Comparison of ENCODE assay signal across 18 mouse cellular contexts in the genomic region with DNA sequence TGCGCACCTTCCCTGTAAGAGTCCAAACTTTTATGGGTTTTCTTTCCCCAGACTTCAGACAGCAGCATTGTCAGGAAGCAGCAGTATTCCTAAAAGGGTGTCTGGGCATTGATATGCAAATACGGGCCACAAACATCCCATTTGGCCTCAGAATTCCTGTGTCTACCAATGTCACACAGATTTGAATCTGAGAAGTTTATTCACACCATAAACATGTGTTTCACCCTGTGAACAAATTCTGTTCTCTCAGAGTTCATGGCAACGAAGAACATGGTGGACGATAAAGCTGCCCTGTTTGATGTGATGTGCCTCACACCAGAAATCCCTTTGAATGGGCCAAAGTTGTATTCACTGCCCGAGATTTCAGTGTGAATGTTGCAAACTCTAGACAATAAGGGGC.
DNase-seq lines count a peak whose midpoint lies in the region; ATAC-seq and TF ChIP-seq lines count a peak whose summit lies in the region.
"Had no signal": no experiment of that assay in that cellular context is flagged by ENCODE, and none has a peak within 500 bp of the region (broad histone marks: within the 10 kb centered on the region; RNA-seq: fewer than 3 reads in every experiment).

No protein-coding gene starts in this region.

- no peak for TF ChIP-seq POLR2A in thymus, adult 2 months (IDR thresholded peaks at IDR 0.05; ENCODE audit: control insufficient read depth, extremely low read depth, insufficient read depth, low read length, poor library complexity)
- TF ChIP-seq POLR2A in cerebellum, adult 2 months (IDR thresholded peaks at IDR 0.05; ENCODE audit: borderline replicate concordance, insufficient read depth, low read length), result no peak

- H3K36me3 ChIP-seq in neural tube, embryonic 12.5 days, result no peaks in the 10 kb centered on the region
- no peaks in the 10 kb centered on the region for H3K36me3 ChIP-seq in neural tube, embryonic 15.5 days
- H3K36me3 ChIP-seq in thymus, adult 2 months (ENCODE audit: control insufficient read depth, insufficient read depth, low read length), result no peaks in the 10 kb centered on the region

- H3K27ac ChIP-seq in neural tube, embryonic 12.5 days, result no peak overlapping the region
- H3K27ac ChIP-seq in neural tube, embryonic 15.5 days (replicated peaks), result no peak overlapping the region
- no peak overlapping the region for H3K27ac ChIP-seq in thymus, adult 2 months (ENCODE audit: control insufficient read depth, insufficient read depth, low read length)
- no peak overlapping the region for H3K27ac ChIP-seq in cerebellum, adult 2 months (ENCODE audit: insufficient read depth, low read length)
- H3K27ac ChIP-seq: layer of hippocampus, adult 2 months; left cerebral cortex, adult 2 months had no signal

- ATAC-seq in neural tube, embryonic 12.5 days (ENCODE audit: low FRiP score, low read depth), result peak; percentile 89
- ATAC-seq in neural tube, embryonic 15.5 days (ENCODE audit: low FRiP score), result no peak
- ATAC-seq: CD4-positive, CD25-positive, alpha-beta regulatory T cell, adult 4 months; intestine, embryonic 16.5 days; Patski had no signal

- H3K4me3 ChIP-seq in neural tube, embryonic 12.5 days, result no peak overlapping the region
- H3K4me3 ChIP-seq in neural tube, embryonic 15.5 days (replicated peaks), result no peak overlapping the region
- no peak overlapping the region for H3K4me3 ChIP-seq in thymus, adult 2 months (ENCODE audit: control insufficient read depth, insufficient read depth, low read length)
- no peak overlapping the region for H3K4me3 ChIP-seq in cerebellum, adult 2 months (replicated peaks; ENCODE audit: insufficient read depth, low read depth, low read length)
- H3K4me3 ChIP-seq: layer of hippocampus, adult 2 months; left cerebral cortex, adult 2 months had no signal

- peak; percentile 45 for DNase-seq in embryo, embryonic 10 days (ENCODE audit: low spot score)
- DNase-seq in mesoderm, embryonic 11.5 days (ENCODE audit: low read depth, low spot score), result peak; percentile 61
- no peak for DNase-seq in thymus, adult 2 months
- DNase-seq in right cerebral cortex, adult 2 months (ENCODE audit: low spot score in 2 of 2), result no peak
- no peak for DNase-seq in cerebellum, adult 2 months
- DNase-seq: adrenal gland, adult 2 months; cerebellum, adult 18-20 months; heart, postnatal 36 days; lung, postnatal 14 days; right cerebral cortex, postnatal 25 days had no signal

- 19% methylated on average over 4 of the region's 5 CpGs for whole genome bisulfite sequencing in neural tube, embryonic 12.5 days
- WGBS in neural tube, embryonic 15.5 days, result 15% methylated on average over 4 of the region's 5 CpGs
- 93% methylated on average over 4 of the region's 5 CpGs for WGBS in thymus, adult 2 months
- 39% methylated on average over 4 of the region's 5 CpGs for WGBS in cerebellum, adult 2 months

- H3K9me3 ChIP-seq in neural tube, embryonic 12.5 days, result no peaks in the 10 kb centered on the region
- H3K9me3 ChIP-seq in neural tube, embryonic 15.5 days (replicated peaks), result no peaks in the 10 kb centered on the region

- H3K4me2 ChIP-seq in neural tube, embryonic 12.5 days (replicated peaks), result no peak overlapping the region
- no peak overlapping the region for H3K4me2 ChIP-seq in neural tube, embryonic 15.5 days
- H3K4me2 ChIP-seq: heart, embryonic 11.5 days had no signal

- no peak overlapping the region for H3K9ac ChIP-seq in neural tube, embryonic 12.5 days
- H3K9ac ChIP-seq in neural tube, embryonic 15.5 days (replicated peaks), result no peak overlapping the region

- no peaks in the 10 kb centered on the region for H3K27me3 ChIP-seq in neural tube, embryonic 12.5 days (replicated peaks)
- no peaks in the 10 kb centered on the region for H3K27me3 ChIP-seq in neural tube, embryonic 15.5 days (replicated peaks)
- H3K27me3 ChIP-seq in thymus, adult 2 months (ENCODE audit: control insufficient read depth, insufficient read depth, low read length), result no peaks in the 10 kb centered on the region
- H3K27me3 ChIP-seq in cerebellum, adult 2 months (ENCODE audit: control insufficient read depth, insufficient read depth, low read length), result no peaks in the 10 kb centered on the region

- no peak for TF ChIP-seq CTCF in thymus, adult 2 months (IDR thresholded peaks at IDR 0.05; ENCODE audit: borderline replicate concordance, control insufficient read depth, extremely low read depth, insufficient read depth, low read length, poor library complexity)
- TF ChIP-seq CTCF in cerebellum, adult 2 months (IDR thresholded peaks at IDR 0.05; ENCODE audit: borderline replicate concordance, insufficient read depth, low read depth, low read length), result no peak

- H3K4me1 ChIP-seq in neural tube, embryonic 12.5 days, result no peaks in the 10 kb centered on the region; the same call in 1 of the 2 replicates
- no peaks in the 10 kb centered on the region for H3K4me1 ChIP-seq in neural tube, embryonic 15.5 days
- no peaks in the 10 kb centered on the region for H3K4me1 ChIP-seq in thymus, adult 2 months (replicated peaks; ENCODE audit: control insufficient read depth, insufficient read depth, low read length)
- H3K4me1 ChIP-seq in cerebellum, adult 2 months (ENCODE audit: control insufficient read depth, insufficient read depth, low read length), result no peaks in the 10 kb centered on the region

Comparison
In these comparisons a context has a peak if more than half of its experiments do, and no peak if none do; other contexts are left out.
1. DNase-seq: peak in embryo, embryonic 10 days (single experiment) and mesoderm, embryonic 11.5 days (single experiment); none in thymus, adult 2 months (single experiment), right cerebral cortex, adult 2 months (0 of 2) and cerebellum, adult 2 months (0 of 2).